Mouse (Mus musculus) embryonic stem cell, embryonic (primary cell): ENCODE measurements around the gene Acin1.

ENCODE experiments used
- CTCF ChIA-PET, 4 experiments: fragments of 300-600 bp in 2 of 4; fragments of 350-600 bp in 2 of 4; sonication (Branson Sonifier 250); formaldehyde crosslinking; loops; one replicate each; lab custom pipeline; 2022; ENCODE audit warnings: inconsistent platforms in 2 of 4; lab: Charles Lee
- POLR2A ChIA-PET, 4 experiments: fragments of 300-600 bp in 2 of 4; fragments of 350-600 bp in 2 of 4; sonication (Branson Sonifier 250); formaldehyde crosslinking; loops; one replicate each; lab custom pipeline; 2022; ENCODE audit warnings: antibody characterized with exemption in 4 of 4, inconsistent platforms in 1 of 4; lab: Charles Lee

Acin1 gene

GRCm38 (mm10) chr14:54641305-54641969 is 45.3 kb downstream of the Acin1 start, which contains the start of gene Cdh24:
Cdh24 (minus strand) TSS chr14:54641364.
- CTCF ChIA-PET: interaction anchor here (0.5 to 4.2 kb wide), 57 partner anchors 9 to 1673 kb away, joined by 3 to 77 read pairs (median 4); partner anchors contain the start of genes 1700123O20Rik (in 2 of the 4), Psmb5 (in 2 of the 4), 4931414P19Rik (in 1 of the 4) and Acin1 (in 1 of the 4)
- POLR2A ChIA-PET: interaction anchor here (0.6 to 3.6 kb wide), 45 partner anchors 9 to 407 kb away, joined by 3 to 38 read pairs (median 4); partner anchors contain the start of genes Acin1 (in 2 of the 4), Haus4 (in 2 of the 4), Psmb5 (in 2 of the 4) and 1700123O20Rik (in 1 of the 4)

GRCm38 (mm10) chr14:54640946-54641304 is 45.8 kb downstream of the Acin1 start, which contains the start of gene Gm17606:
Gm17606 (plus strand) TSS chr14:54640952.
- CTCF ChIA-PET: interaction anchor here in 3 of 4 experiments (0.6 to 4.2 kb wide), 18 partner anchors 8 to 1673 kb away, joined by 3 to 77 read pairs (median 4); partner anchors contain the start of genes 1700123O20Rik (in 1 of the 3) and Haus4 (in 1 of the 3)
- POLR2A ChIA-PET: interaction anchor here in 3 of 4 experiments (0.6 to 3.6 kb wide), 14 partner anchors 10 to 162 kb away, joined by 3 to 38 read pairs (median 5); partner anchors contain the start of genes Psmb5 (in 2 of the 3), 1700123O20Rik (in 1 of the 3), Acin1 (in 1 of the 3) and Haus4 (in 1 of the 3)

- ChIA-PET CTCF (interaction anchor here in 2 of 4 experiments (0.7 to 4.2 kb wide), 4 partner anchors 12 to 71 kb away, joined by 3 to 77 read pairs (median 3); no protein-coding TSS in a partner anchor), POLR2A (interaction anchor here in 2 of 4 experiments (1.7 to 3.5 kb wide), 5 partner anchors 11 to 67 kb away, joined by 4 to 38 read pairs (median 9); partner anchors contain the start of gene Psmb5 (in 2 of the 2))
These were observed 46.6 kb downstream of the Acin1 start for GRCm38 (mm10) chr14:54640121-54640520.

GRCm38 (mm10) chr14:54638210-54638609 is 48.5 kb downstream of the Acin1 start:
- CTCF ChIA-PET: interaction anchor here (0.6 to 4.8 kb wide), 22 partner anchors 12 to 174 kb away, joined by 3 to 38 read pairs (median 4); partner anchors contain the start of genes Haus4 (in 2 of the 4), 1700123O20Rik (in 1 of the 4), 4931414P19Rik (in 1 of the 4) and Acin1 (in 1 of the 4)
- POLR2A ChIA-PET: interaction anchor here in 2 of 4 experiments (0.6 to 3.3 kb wide), 15 partner anchors 12 to 289 kb away, joined by 3 to 17 read pairs (median 4); partner anchors contain the start of genes Psmb5 (in 2 of the 2), Haus4 (in 1 of the 2) and Psmb11 (in 1 of the 2)

GRCm38 (mm10) chr14:54636954-54637353 is 49.8 kb downstream of the Acin1 start:
- POLR2A ChIA-PET: interaction anchor here in 2 of 4 experiments (0.9 to 3.3 kb wide), 16 partner anchors 10 to 290 kb away, joined by 3 to 17 read pairs (median 4); partner anchors contain the start of genes Psmb5 (in 2 of the 2), 1700123O20Rik (in 1 of the 2), Acin1 (in 1 of the 2) and Haus4 (in 1 of the 2)
- CTCF ChIA-PET: interaction anchor here (0.6 to 4.8 kb wide), 29 partner anchors 10 to 398 kb away, joined by 3 to 38 read pairs (median 3); partner anchors contain the start of genes Haus4 (in 2 of the 4), Psmb11 (in 2 of the 4), 1700123O20Rik (in 1 of the 4) and Acin1 (in 1 of the 4)

GRCm38 (mm10) chr14:54634182-54634581 is 52.5 kb downstream of the Acin1 start:
- CTCF ChIA-PET: interaction anchor here in 2 of 4 experiments (0.6 to 1.8 kb wide), 9 partner anchors 8 to 488 kb away, joined by 3 to 10 read pairs (median 4); partner anchors contain the start of genes Haus4 (in 1 of the 2) and Psmb5 (in 1 of the 2)

GRCm38 (mm10) chr14:54632252-54632651 is 54.5 kb downstream of the Acin1 start:
- ChIA-PET CTCF (interaction anchor here (0.6 to 3.2 kb wide), 15 partner anchors 9 to 234 kb away, joined by 3 to 14 read pairs (median 3); partner anchors contain the start of genes Cdh24 (in 2 of the 4), Haus4 (in 1 of the 4) and Prmt5 (in 1 of the 4)), POLR2A (interaction anchor here in 3 of 4 experiments (0.5 to 4.8 kb wide), 17 partner anchors 10 to 379 kb away, joined by 3 to 30 read pairs (median 4); partner anchors contain the start of genes Psmb5 (in 3 of the 3), 4931414P19Rik (in 2 of the 3), 1700123O20Rik (in 1 of the 3) and Cdh24 (in 1 of the 3))

More at GRCm38 (mm10) chr14:54634182-54634581, 52.5 kb downstream of the Acin1 start:
- POLR2A ChIA-PET: interaction anchor here in 2 of 4 experiments (0.9 to 4.8 kb wide), 5 partner anchors 9 to 64 kb away, joined by 3 to 30 read pairs (median 6); partner anchors contain the start of gene Psmb5 (in 1 of the 2)

GRCm38 (mm10) chr14:54631240-54631599 is 55.5 kb downstream of the Acin1 start:
- POLR2A ChIA-PET: interaction anchor here in 3 of 4 experiments (0.8 to 4.8 kb wide), 13 partner anchors 9 to 378 kb away, joined by 3 to 30 read pairs (median 4); partner anchors contain the start of genes Psmb5 (in 3 of the 3), 1700123O20Rik (in 1 of the 3), Acin1 (in 1 of the 3) and Cdh24 (in 1 of the 3)
- CTCF ChIA-PET: interaction anchor here in 3 of 4 experiments (0.6 to 3.2 kb wide), 7 partner anchors 20 to 80 kb away, joined by 3 to 14 read pairs (median 4); no protein-coding TSS in a partner anchor

- CTCF ChIA-PET: interaction anchor here in 3 of 4 experiments (0.6 to 3.2 kb wide), 6 partner anchors 20 to 81 kb away, joined by 3 to 14 read pairs (median 4); no protein-coding TSS in a partner anchor
- POLR2A ChIA-PET: interaction anchor here in 2 of 4 experiments (0.8 to 4.8 kb wide), 10 partner anchors 9 to 58 kb away, joined by 3 to 30 read pairs (median 4); partner anchors contain the start of genes Psmb5 (in 2 of the 2), 1700123O20Rik (in 1 of the 2), Acin1 (in 1 of the 2) and Cdh24 (in 1 of the 2)
These were observed 56.0 kb downstream of the Acin1 start for GRCm38 (mm10) chr14:54630583-54631239.

GRCm38 (mm10) chr14:54629797-54630196 is 56.9 kb downstream of the Acin1 start:
- ChIA-PET CTCF (interaction anchor here in 2 of 4 experiments (0.6 to 1.4 kb wide), 3 partner anchors 21 to 43 kb away, joined by 3 to 4 read pairs (median 4); no protein-coding TSS in a partner anchor), POLR2A (interaction anchor here in 2 of 4 experiments (3.2 to 4.8 kb wide), 3 partner anchors 12 to 13 kb away, joined by 11 to 30 read pairs (median 28); partner anchors contain the start of genes Psmb5 (in 2 of the 2) and Cdh24 (in 1 of the 2))

- ChIA-PET CTCF (interaction anchor here in 1 of 4 experiments (1.0 kb wide), 1 partner anchor 100 kb away, joined by 3 read pairs; no protein-coding TSS in a partner anchor), POLR2A (no interaction called here)
These were observed 58.6 kb downstream of the Acin1 start for GRCm38 (mm10) chr14:54628103-54628502.

GRCm38 (mm10) chr14:54624976-54625375 is 61.8 kb downstream of the Acin1 start:
- POLR2A ChIA-PET: interaction anchor here in 3 of 4 experiments (0.6 to 67.6 kb wide), 13 partner anchors 8 to 109 kb away, joined by 3 to 2028 read pairs (median 4); partner anchors contain the start of genes 1700123O20Rik (in 1 of the 3), 4931414P19Rik (in 1 of the 3), Acin1 (in 1 of the 3) and Ajuba (in 1 of the 3)
- CTCF ChIA-PET: interaction anchor here in 2 of 4 experiments (1.1 to 2.7 kb wide), 5 partner anchors 10 to 71 kb away, joined by 3 to 10 read pairs (median 5); partner anchors contain the start of genes Cdh24 (in 1 of the 2), Gm17606 (in 1 of the 2) and Haus4 (in 1 of the 2)

GRCm38 (mm10) chr14:54623334-54623733 is 63.4 kb downstream of the Acin1 start:
- ChIA-PET CTCF (interaction anchor here in 3 of 4 experiments (0.6 to 1.0 kb wide), 3 partner anchors 13 to 98 kb away, joined by 3 to 4 read pairs (median 3); partner anchors contain the start of gene 4931414P19Rik (in 1 of the 3)), POLR2A (interaction anchor here in 2 of 4 experiments (1.5 to 67.6 kb wide), 4 partner anchors 12 to 63 kb away, joined by 3 to 2028 read pairs (median 7); partner anchors contain the start of genes 1700123O20Rik (in 1 of the 2), 4931414P19Rik (in 1 of the 2), Acin1 (in 1 of the 2) and Ajuba (in 1 of the 2))

- POLR2A ChIA-PET: interaction anchor here in 2 of 4 experiments (1.1 to 67.6 kb wide), 12 partner anchors 8 to 65 kb away, joined by 3 to 2028 read pairs (median 6); partner anchors contain the start of genes 4931414P19Rik (in 2 of the 2), 1700123O20Rik (in 1 of the 2), Acin1 (in 1 of the 2) and Ajuba (in 1 of the 2)
- CTCF ChIA-PET: interaction anchor here in 3 of 4 experiments (0.8 to 1.3 kb wide), 3 partner anchors 16 to 20 kb away, joined by 3 to 6 read pairs (median 3); partner anchors contain the start of gene Cdh24 (in 1 of the 3)
These were observed 65.6 kb downstream of the Acin1 start, which contains the start of gene Psmb11 for GRCm38 (mm10) chr14:54621133-54621532. Psmb11 (plus strand) TSS chr14:54621433.
